Mouse (Mus musculus) layer of hippocampus, adult 2 months (tissue): ENCODE measurements around the gene Arrb1. TPM values are rescaled to one million over a fixed set of nuclear protein-coding genes. Genes with fewer than 3 reads are reported as not detected.

Experiments
- DNase-seq, 2 experiments: peaks; one replicate each; pipeline ENCODE4 v3.0.0; 2022; ENCODE audit warnings: low spot score in 2 of 2
- H3K27ac ChIP-seq: fragments of 200-600 bp; 2 replicates; pipeline ENCODE4 v1.8.1; 2022
- H3K4me3 ChIP-seq: fragments of 200-600 bp; 2 replicates; pipeline ENCODE4 v1.8.1; 2022; ENCODE audit warnings: mild to moderate bottlenecking
- CTCF ChIP-seq: fragments of 200-600 bp; conservative IDR thresholded peaks from 2 replicates; pipeline ENCODE4 v1.8.1; 2022; ENCODE audit warnings: antibody characterized with exemption, mild to moderate bottlenecking, moderate library complexity
- microRNA-seq, 2 experiments: library from miRNA; unstranded; fragments of <30 nt; microRNA quantifications; one replicate each; pipeline ENCODE4 v1.2.0; 2021
- total RNA-seq, 2 experiments: library from RNA; stranded (reverse); gene quantifications; 2 replicates each; pipeline ENCODE4 v1.2.3; 2021

Arrb1 gene
- total RNA-seq, 2 experiments from 2014 or later: 143 to 148 TPM

GRCm38 (mm10) chr7:99632286-99632685 lies 97.0 kb downstream of the Arrb1 start:
- Histone ChIP-seq H3K27ac (no peak overlapping the region), H3K4me3 (no peak overlapping the region)
- no peak for DNase-seq
- TF ChIP-seq CTCF: no peak

DNA sequence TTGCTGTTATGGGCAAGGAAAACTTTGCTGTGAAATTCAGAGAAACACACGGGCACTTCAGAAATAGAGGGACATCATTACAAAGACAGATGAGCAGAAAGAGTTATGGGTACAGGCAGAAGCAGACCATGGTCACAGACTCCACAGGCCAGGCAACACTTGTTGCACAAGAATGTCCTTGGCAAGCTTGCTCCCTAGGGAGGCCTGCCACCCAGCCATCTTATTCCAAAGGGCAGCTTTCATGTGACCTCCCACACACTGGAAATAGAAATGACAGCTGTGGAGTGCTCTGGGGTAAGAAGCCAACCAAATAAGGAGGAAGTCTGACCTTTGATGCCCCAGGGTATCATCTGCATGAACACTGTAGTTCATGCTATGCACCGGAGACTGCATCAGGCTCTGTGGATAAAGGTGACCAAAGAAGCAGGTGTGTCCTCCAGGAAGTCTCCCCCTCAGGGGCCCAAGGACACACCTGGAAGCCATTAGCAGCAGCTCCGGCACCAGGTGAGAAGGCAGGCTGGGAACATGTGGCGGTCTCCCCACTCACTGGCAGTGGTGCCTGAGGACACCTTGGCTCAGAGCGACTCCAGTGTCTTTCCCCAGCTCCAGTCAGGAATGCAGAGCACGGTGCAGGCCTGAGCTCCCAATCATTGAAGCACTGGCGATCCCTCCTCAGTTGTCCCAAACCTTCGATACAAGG lies 98.8 kb downstream of the Arrb1 start:
- no peak overlapping the region for H3K27ac ChIP-seq
- H3K4me3 ChIP-seq: no peak overlapping the region
- no peak for DNase-seq
- no peak for TF ChIP-seq CTCF

DNA sequence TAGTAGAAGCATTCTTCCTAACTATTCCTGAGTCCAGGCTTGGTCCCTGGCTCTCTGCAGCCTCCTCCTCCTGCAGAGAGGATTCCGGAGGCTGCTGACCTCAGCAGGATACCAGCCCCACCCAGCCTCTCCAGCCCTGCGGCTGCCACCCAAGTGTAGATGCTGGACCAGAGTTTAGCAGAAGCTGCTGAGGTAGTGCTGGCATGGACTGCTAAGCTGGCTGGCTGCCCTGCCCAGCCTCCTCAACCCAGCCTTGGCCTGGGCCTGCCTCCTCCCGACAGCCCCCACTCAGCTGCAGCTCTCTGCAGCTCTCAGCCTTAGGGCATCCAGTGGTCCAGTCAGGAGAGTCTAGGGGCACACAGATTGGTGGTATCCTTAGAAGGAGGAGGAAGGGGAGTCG lies 106.0 kb downstream of the Arrb1 start:
- no peak for TF ChIP-seq CTCF
- Histone ChIP-seq H3K4me3 (no peak overlapping the region), H3K27ac (no peak overlapping the region)
- no peak for DNase-seq

GRCm38 (mm10) chr7:99642078-99642477 lies 106.8 kb downstream of the Arrb1 start:
- no peak for DNase-seq
- no peak for TF ChIP-seq CTCF
- H3K4me3 ChIP-seq: no peak overlapping the region
- no peak overlapping the region for H3K27ac ChIP-seq

GRCm38 (mm10) chr7:99644701-99645100 lies 109.4 kb downstream of the Arrb1 start:
- H3K27ac ChIP-seq: no peak overlapping the region
- TF ChIP-seq CTCF: no peak
- DNase-seq: no peak
- H3K4me3 ChIP-seq: no peak overlapping the region

GRCm38 (mm10) chr7:99648623-99649022 lies 113.4 kb downstream of the Arrb1 start:
- no peak for TF ChIP-seq CTCF
- H3K4me3 ChIP-seq: no peak overlapping the region
- H3K27ac ChIP-seq: no peak overlapping the region
- DNase-seq: no peak

GRCm38 (mm10) chr7:99649585-99649984 lies 114.3 kb downstream of the Arrb1 start:
- Histone ChIP-seq H3K27ac (no peak overlapping the region), H3K4me3 (no peak overlapping the region)
- DNase-seq: no peak
- TF ChIP-seq CTCF: no peak

DNA sequence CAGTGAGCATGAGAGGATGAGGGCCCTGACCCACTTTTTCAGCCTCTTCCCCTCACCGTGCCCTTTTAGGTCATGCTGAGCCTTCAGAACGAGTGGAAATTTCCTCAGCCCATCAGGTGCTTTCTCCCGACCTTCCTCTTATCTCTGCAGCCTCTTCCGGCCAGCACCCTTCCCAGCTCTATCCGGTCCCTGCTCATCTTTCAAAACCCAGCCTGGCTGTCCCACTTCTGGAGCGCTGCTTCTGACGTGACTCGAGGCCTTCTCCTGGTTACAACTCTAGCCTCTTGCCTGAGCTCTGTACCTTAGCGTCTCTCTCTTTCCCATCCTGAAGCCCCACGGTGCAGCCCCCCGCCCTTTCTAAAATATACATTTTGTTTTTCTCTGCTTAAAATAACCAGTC lies 119.0 kb downstream of the Arrb1 start:
- TF ChIP-seq CTCF: no peak
- no peak for DNase-seq
- Histone ChIP-seq H3K4me3 (no peak overlapping the region), H3K27ac (no peak overlapping the region)

Small RNA genes within 50 kb of the gene (microRNA-seq; reads per million reads assigned to microRNA genes)
- gene Mir326: 518 to 553 reads per million in 2 experiments

Other genes starting within 250 kb of the Arrb1 start
- 10 to 100 TPM; 20.7 to 21.1 TPM for gene Serpinh1, start 182.2 kb upstream of the Arrb1 start, total RNA-seq
- gene Gdpd5, start 154.1 kb upstream of the Arrb1 start, total RNA-seq: 10 to 100 TPM; 20.8 to 24.3 TPM
- 1 to 10 TPM; 2.0 to 2.8 TPM for gene Klhl35, start 69.5 kb upstream of the Arrb1 start, total RNA-seq
- gene Rps3, start 51.7 kb upstream of the Arrb1 start, total RNA-seq: 100 to 1,000 TPM; 278 to 289 TPM
- 1 to 10 TPM; 4.7 to 5.1 TPM for gene Tpbgl, start 91.6 kb downstream of the Arrb1 start, total RNA-seq
- 10 to 100 TPM; 11.7 to 13.4 TPM for gene Slco2b1, start 175.9 kb downstream of the Arrb1 start, total RNA-seq
- gene Olfr520, start 194.8 kb downstream of the Arrb1 start, total RNA-seq: not detected
- not detected for gene Olfr521, start 228.0 kb downstream of the Arrb1 start, total RNA-seq